Mouse (Mus musculus): ENCODE results near the gene Pkn3. TPM values are rescaled to one million over a fixed set of nuclear protein-coding genes. Genes with fewer than 3 reads are reported as not detected.
A peak's percentile ranks its signal among the peaks of the same experiment; 100 is the strongest.

The Pkn3 gene
- polyA plus RNA-seq, 1 experiment = 4.3 TPM

DNA sequence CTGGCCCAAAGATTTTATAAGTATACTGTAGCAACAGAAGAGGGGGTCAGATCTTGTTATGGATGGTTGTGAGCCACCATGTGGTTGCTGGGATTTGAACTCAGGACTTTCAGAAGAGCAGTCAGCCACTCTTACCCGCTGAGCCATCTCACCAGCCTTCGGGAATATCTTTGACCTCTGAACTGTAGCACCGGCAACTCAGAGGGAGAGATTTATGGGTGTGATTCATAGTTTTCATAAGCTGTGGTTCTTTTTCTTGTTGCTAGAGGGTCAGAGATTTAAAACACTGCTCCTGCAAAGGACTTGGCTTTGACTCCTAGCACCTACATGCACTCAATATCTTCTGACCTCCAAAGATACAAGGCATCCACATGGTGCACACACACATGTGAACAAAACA, 1.9 kb upstream of the Pkn3 start:
- no peaks in the 10 kb centered on the region for H3K79me2 ChIP-seq (ENCODE audit: control insufficient read depth, insufficient read depth)
- TF ChIP-seq CEBPB (IDR thresholded peaks at IDR 0.05; ENCODE audit: insufficient read depth, poor library complexity, severe bottlenecking) (no peak), TCF3 (IDR thresholded peaks at IDR 0.05; ENCODE audit: insufficient read length, low read depth) (no peak), SRF (IDR thresholded peaks at IDR 0.05; ENCODE audit: control insufficient read depth, insufficient read length, low read depth) (no peak), MYOD1 (IDR thresholded peaks at IDR 0.05; ENCODE audit: control insufficient read depth in 1 of 3, insufficient read length in 2 of 3, low read depth in 2 of 3) (no peak), MYOG (IDR thresholded peaks at IDR 0.05; ENCODE audit: control insufficient read depth in 1 of 3, insufficient read depth in 1 of 3, insufficient read length in 2 of 3, low read depth in 2 of 3) (no peak), USF1 (IDR thresholded peaks at IDR 0.05; ENCODE audit: low read depth) (no peak), TCF12 (IDR thresholded peaks at IDR 0.05; ENCODE audit: insufficient read depth, poor library complexity, severe bottlenecking) (no peak), POLR2A (IDR thresholded peaks at IDR 0.05; ENCODE audit: insufficient read length, low read depth) (no peak), REST (IDR thresholded peaks at IDR 0.05; ENCODE audit: insufficient read depth, insufficient read length) (no peak), POLR2AphosphoS2 (IDR thresholded peaks at IDR 0.05; ENCODE audit: insufficient read length, low read depth) (no peak)
- no peaks in the 10 kb centered on the region for H3K27me3 ChIP-seq (ENCODE audit: control insufficient read depth, insufficient read depth, insufficient read length)
- peaks cover 18% of the 10 kb centered on the region for H3K36me3 ChIP-seq (ENCODE audit: control insufficient read depth, insufficient read depth)
- H3K4me2 ChIP-seq (ENCODE audit: low read depth) = no peak overlapping the region
- H3K4me3 ChIP-seq = no peak overlapping the region
- H3ac ChIP-seq (ENCODE audit: control insufficient read depth, insufficient read length) = no peak overlapping the region

- H3K36me3 ChIP-seq (ENCODE audit: control insufficient read depth, insufficient read depth) = peaks cover 16% of the 10 kb centered on the region
- H3K4me3 ChIP-seq = peak overlapping the region; percentile 25
- no peak overlapping the region for H3K4me2 ChIP-seq (ENCODE audit: low read depth)
- no peak overlapping the region for H3ac ChIP-seq (ENCODE audit: control insufficient read depth, insufficient read length)
- no peaks in the 10 kb centered on the region for H3K79me2 ChIP-seq (ENCODE audit: control insufficient read depth, insufficient read depth)
- no peaks in the 10 kb centered on the region for H3K27me3 ChIP-seq (ENCODE audit: control insufficient read depth, insufficient read depth, insufficient read length)
- TF ChIP-seq MAX (IDR thresholded peaks at IDR 0.05; ENCODE audit: low read depth) (no peak), SRF (IDR thresholded peaks at IDR 0.05; ENCODE audit: control insufficient read depth, insufficient read length, low read depth) (no peak), E2F4 (IDR thresholded peaks at IDR 0.05; ENCODE audit: insufficient read depth) (no peak), USF1 (IDR thresholded peaks at IDR 0.05; ENCODE audit: low read depth) (no peak), CEBPB (IDR thresholded peaks at IDR 0.05; ENCODE audit: insufficient read depth, poor library complexity, severe bottlenecking) (no peak), TCF12 (IDR thresholded peaks at IDR 0.05; ENCODE audit: insufficient read depth, poor library complexity, severe bottlenecking) (no peak), TCF3 (IDR thresholded peaks at IDR 0.05; ENCODE audit: insufficient read length, low read depth) (no peak), POLR2A (IDR thresholded peaks at IDR 0.05; ENCODE audit: insufficient read length, low read depth) (no peak), POLR2AphosphoS2 (IDR thresholded peaks at IDR 0.05; ENCODE audit: insufficient read length, low read depth) (no peak), REST (IDR thresholded peaks at IDR 0.05; ENCODE audit: insufficient read depth, insufficient read length) (no peak), MYOG (IDR thresholded peaks at IDR 0.05; ENCODE audit: control insufficient read depth in 1 of 3, insufficient read depth in 1 of 3, insufficient read length in 2 of 3, low read depth in 2 of 3) (no peak), MYOD1 (IDR thresholded peaks at IDR 0.05; ENCODE audit: control insufficient read depth in 1 of 3, insufficient read length in 2 of 3, low read depth in 2 of 3) (no peak)
Observed at GRCm38 (mm10) chr2:30076439-30076838, 1.0 kb upstream of the Pkn3 start.

GRCm38 (mm10) chr2:30076959-30077358, 525 bp upstream of the Pkn3 start:
- Histone ChIP-seq H3K79me2 (ENCODE audit: control insufficient read depth, insufficient read depth) (no peaks in the 10 kb centered on the region), H3K4me2 (ENCODE audit: low read depth) (peak overlapping the region; percentile 84), H3ac (ENCODE audit: control insufficient read depth, insufficient read length) (no peak overlapping the region), H3K4me3 (peak overlapping the region; percentile 25), H3K27me3 (ENCODE audit: control insufficient read depth, insufficient read depth, insufficient read length) (no peaks in the 10 kb centered on the region), H3K36me3 (ENCODE audit: control insufficient read depth, insufficient read depth) (peaks cover 16% of the 10 kb centered on the region)
- TF ChIP-seq CEBPB (IDR thresholded peaks at IDR 0.05; ENCODE audit: insufficient read depth, poor library complexity, severe bottlenecking) (no peak), E2F4 (IDR thresholded peaks at IDR 0.05; ENCODE audit: insufficient read depth) (no peak), MYOD1 (IDR thresholded peaks at IDR 0.05; ENCODE audit: control insufficient read depth in 1 of 3, insufficient read length in 2 of 3, low read depth in 2 of 3) (no peak), REST (IDR thresholded peaks at IDR 0.05; ENCODE audit: insufficient read depth, insufficient read length) (no peak), TCF12 (IDR thresholded peaks at IDR 0.05; ENCODE audit: insufficient read depth, poor library complexity, severe bottlenecking) (no peak), MAX (IDR thresholded peaks at IDR 0.05; ENCODE audit: low read depth) (no peak), MYOG (IDR thresholded peaks at IDR 0.05; ENCODE audit: control insufficient read depth in 1 of 3, insufficient read depth in 1 of 3, insufficient read length in 2 of 3, low read depth in 2 of 3) (no peak), TCF3 (IDR thresholded peaks at IDR 0.05; ENCODE audit: insufficient read length, low read depth) (no peak)

GRCm38 (mm10) chr2:30078349-30078712, 847 bp downstream of the Pkn3 start:
- H3K4me3 ChIP-seq = peak overlapping the region; percentile 25
- H3ac ChIP-seq (ENCODE audit: control insufficient read depth, insufficient read length) = no peak overlapping the region
- H3K27me3 ChIP-seq (ENCODE audit: control insufficient read depth, insufficient read depth, insufficient read length) = no peaks in the 10 kb centered on the region
- peaks cover 4% of the 10 kb centered on the region for H3K36me3 ChIP-seq (ENCODE audit: control insufficient read depth, insufficient read depth)
- no peaks in the 10 kb centered on the region for H3K79me2 ChIP-seq (ENCODE audit: control insufficient read depth, insufficient read depth)
- peak overlapping the region; percentile 84 for H3K4me2 ChIP-seq (ENCODE audit: low read depth)
- no peak for TF ChIP-seq TCF3 (IDR thresholded peaks at IDR 0.05; ENCODE audit: insufficient read length, low read depth)
- no peak for TF ChIP-seq TCF12 (IDR thresholded peaks at IDR 0.05; ENCODE audit: insufficient read depth, poor library complexity, severe bottlenecking)

DNA sequence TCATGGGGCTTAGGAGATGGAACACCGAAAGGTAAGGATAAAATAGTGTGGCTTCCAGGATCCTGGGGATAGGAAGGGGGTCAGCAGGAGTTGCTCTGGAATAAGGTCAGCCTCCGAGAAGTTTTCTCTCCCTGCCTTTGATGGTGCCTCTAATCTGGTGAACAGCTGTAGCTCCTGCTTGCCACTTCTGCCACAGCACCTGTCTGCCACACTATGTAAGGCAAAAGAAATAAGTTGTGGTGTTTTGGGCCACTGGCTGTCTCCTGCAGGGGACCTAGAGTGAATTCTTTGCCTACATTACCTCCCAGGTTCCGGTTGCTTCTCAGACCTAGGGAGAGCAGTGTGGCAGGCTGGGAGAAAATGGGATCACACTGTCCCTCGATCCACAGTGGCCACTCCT, 1.3 kb downstream of the Pkn3 start:
- no peaks in the 10 kb centered on the region for H3K27me3 ChIP-seq (ENCODE audit: control insufficient read depth, insufficient read depth, insufficient read length)
- H3K4me2 ChIP-seq (ENCODE audit: low read depth) = peak overlapping the region; percentile 84
- peak overlapping the region; percentile 25 for H3K4me3 ChIP-seq
- no peaks in the 10 kb centered on the region for H3K36me3 ChIP-seq (ENCODE audit: control insufficient read depth, insufficient read depth)
- TF ChIP-seq MYOG (IDR thresholded peaks at IDR 0.05; ENCODE audit: control insufficient read depth in 1 of 3, insufficient read depth in 1 of 3, insufficient read length in 2 of 3, low read depth in 2 of 3) (peak in 2 of 3 experiments; percentile 28 to 51), TCF12 (IDR thresholded peaks at IDR 0.05; ENCODE audit: insufficient read depth, poor library complexity, severe bottlenecking) (no peak), TCF3 (IDR thresholded peaks at IDR 0.05; ENCODE audit: insufficient read length, low read depth) (no peak), MAX (IDR thresholded peaks at IDR 0.05; ENCODE audit: low read depth) (no peak), REST (IDR thresholded peaks at IDR 0.05; ENCODE audit: insufficient read depth, insufficient read length) (no peak), CEBPB (IDR thresholded peaks at IDR 0.05; ENCODE audit: insufficient read depth, poor library complexity, severe bottlenecking) (no peak), USF1 (IDR thresholded peaks at IDR 0.05; ENCODE audit: low read depth) (no peak), POLR2AphosphoS2 (IDR thresholded peaks at IDR 0.05; ENCODE audit: insufficient read length, low read depth) (no peak), MYOD1 (IDR thresholded peaks at IDR 0.05; ENCODE audit: control insufficient read depth in 1 of 3, insufficient read length in 2 of 3, low read depth in 2 of 3) (peak in 1 of 3 experiments; percentile 42), POLR2A (IDR thresholded peaks at IDR 0.05; ENCODE audit: insufficient read length, low read depth) (no peak), SRF (IDR thresholded peaks at IDR 0.05; ENCODE audit: control insufficient read depth, insufficient read length, low read depth) (no peak), E2F4 (IDR thresholded peaks at IDR 0.05; ENCODE audit: insufficient read depth) (no peak)
- no peak overlapping the region for H3ac ChIP-seq (ENCODE audit: control insufficient read depth, insufficient read length)
- H3K79me2 ChIP-seq (ENCODE audit: control insufficient read depth, insufficient read depth) = no peaks in the 10 kb centered on the region
